Mouse (Mus musculus) kidney, adult 9 months (tissue): ENCODE measurements around the gene Tk1.
"Not testable (repeated sequence)": the region's sequence is repeated elsewhere in the genome, so short reads cannot be mapped to it uniquely, and the experiment has no call there.

Experiments
- DNase-seq: peaks from one replicate; pipeline ENCODE4 v3.0.0; 2022

Tk1 gene

DNA sequence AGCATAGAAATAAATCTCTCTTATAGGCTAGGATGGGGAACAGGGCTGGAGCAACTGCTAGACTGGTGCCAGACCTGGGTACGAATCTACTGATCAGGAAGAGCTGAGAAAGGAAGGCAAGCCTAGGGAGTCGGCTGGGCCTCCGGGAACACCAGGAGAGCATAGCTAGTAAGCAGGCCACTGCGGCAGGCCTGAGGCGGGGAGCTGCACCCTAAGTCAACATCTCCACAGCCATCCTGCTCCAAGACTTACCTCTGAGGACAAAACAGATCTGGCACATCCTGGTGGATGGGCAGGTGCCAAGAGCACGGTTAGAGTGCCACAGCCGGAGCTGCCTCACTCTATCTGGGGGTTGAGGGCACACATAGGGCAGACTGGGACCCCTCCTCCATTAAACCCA, 5.7 kb downstream of the Tk1 start:
- no peak for DNase-seq

DNA sequence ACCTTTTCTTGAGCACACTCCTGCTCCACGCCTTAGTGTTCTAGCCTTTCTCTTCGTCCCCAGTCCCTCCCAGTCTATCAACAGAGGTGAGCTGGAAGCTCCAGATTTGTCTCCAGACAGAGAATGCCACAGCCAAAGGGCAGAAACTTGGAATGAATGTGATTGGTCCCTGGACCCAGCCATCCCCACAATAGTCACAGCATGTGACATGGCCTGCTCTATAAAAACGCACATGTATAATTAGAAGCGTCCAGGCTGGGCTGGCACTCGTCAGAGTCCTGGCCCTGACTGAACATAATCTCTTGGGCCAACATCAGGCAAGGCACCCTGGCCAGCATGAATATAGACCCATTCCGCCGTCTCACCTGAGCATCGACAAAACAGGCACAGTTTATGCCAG, 6.8 kb downstream of the Tk1 start:
- DNase-seq: no peak

DNA sequence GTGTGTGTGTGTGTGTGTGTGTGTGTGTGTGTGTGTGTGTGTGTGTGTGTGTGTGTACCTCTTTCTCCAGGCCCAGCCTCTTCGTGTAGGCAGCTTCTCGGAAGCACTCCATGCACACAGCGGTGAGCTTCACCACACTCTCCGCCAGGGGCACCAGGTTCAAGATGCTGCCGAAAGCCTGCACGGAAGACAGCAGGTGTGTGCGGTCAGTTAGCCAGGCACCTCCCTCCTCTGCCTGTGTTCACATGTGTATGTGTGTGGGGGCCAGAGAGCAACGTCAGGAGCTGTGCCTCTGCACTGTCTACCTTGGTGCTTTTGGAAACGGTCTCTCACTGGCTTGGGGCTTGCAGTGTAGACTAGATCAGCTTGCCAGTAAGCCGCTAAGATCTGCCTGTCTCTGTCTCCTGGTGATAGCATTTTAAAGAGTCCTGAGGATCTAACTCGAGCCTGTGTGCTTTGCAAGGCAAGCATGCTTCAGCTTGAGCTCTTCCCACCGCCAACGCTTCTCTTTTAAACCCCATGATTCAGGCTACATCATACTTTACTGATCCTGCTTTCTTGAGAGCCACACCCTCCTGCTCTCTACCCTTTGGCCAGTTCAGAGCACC, 9.4 kb downstream of the Tk1 start:
- DNase-seq: no peak

DNA sequence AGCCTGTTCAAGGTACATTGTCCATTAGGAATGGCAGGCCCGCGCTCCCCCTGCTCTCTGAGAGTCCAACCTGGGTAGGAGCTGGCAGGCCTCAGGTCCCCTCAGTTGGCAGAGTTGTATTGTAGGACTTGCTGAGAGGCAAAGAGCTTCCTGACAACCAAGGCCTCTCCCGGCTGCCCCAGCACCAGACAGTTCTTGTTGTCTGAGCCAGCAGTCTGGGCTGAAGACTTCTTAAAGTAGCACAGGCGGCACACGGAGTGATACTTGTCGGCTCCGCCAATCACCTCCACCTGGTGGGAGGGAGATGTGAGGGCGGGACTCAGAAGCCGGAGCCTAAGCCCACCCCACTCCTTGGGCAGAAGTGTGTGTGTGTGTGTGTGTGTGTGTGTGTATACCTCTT, 10.0 kb downstream of the Tk1 start:
- not testable (repeated sequence) for DNase-seq

DNA sequence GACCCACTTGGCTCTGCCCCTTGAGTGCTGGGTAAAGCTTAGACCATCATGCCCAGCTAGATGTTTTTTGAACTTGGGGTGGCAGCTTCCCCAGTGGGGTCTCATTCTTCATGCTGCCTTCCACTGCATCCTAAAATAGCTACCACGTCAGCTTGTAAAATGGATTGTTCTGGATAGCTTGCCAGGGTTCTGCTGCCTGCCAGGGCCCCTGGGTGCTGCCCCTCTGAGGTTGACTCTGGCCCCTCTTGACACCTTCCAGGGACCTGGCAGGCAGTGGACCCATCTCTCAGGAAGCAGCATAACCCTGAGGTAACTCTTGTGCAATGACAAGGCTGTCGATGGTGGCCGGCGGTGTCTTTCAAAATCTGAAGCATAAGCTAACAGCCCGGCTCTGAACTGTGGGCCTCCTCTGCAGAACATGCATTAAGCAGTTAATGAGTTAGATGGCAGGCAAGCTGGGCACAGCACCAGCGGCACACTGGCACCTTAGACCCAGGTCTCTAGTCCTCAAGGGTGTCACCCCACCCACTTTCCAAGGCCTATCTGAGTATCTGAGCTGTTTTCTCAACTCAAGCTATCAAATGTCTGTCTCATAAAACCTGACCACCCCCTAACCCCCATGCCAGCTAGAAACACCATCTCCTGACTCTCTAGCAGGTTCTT, 11.1 kb downstream of the Tk1 start:
- DNase-seq: no peak

DNA sequence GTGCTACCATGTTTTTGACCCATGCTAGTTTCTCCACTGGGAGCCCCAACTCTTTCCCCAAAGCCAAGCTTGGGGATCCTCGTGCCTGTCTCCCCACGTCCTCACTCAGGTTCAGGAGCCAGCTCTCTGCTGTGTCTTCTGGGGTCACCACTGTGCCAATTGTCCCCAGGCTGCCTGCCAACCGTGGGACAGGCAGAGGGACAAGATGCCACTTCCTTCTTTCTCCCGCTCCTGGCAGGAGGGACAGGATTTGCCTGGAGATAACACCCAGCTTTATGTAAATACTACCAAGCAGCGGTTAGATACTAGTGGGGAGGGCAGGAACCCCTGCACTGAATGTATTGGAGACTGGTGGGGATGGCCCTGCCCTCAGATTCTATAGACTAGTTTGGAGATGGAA, 12.0 kb downstream of the Tk1 start:
- DNase-seq: no peak

DNA sequence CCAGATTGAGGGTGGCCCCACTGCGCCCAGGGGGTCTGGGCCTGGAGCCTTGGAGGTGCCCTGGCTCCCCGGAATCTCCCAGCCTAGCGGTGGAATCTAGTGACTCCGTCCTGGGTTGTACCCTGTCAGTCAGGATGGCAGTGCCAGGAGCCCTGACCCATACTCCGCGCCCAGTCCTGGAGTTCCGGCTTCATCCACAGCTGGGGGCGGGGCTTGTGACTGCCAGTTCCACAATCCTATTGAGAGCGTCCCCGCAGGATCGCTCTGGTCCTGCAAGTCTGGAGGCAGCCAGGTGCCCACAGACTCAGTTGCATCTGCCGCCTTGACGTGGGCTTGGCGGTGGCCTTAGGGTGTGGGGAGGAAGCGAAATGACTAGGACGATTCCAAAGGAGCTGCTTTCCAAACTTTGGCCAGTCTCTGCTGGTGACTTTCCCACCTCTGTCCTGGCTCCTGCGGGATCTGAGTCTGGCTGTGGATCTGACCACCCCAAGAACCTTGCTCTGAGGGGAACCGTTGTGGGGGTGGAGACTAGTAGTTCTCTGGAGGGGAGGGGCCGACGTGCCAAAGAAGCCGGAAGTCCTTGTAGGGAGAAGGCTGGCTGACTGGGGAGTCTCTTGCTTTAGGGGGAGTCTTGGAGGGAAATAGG, 15.4 kb downstream of the Tk1 start:
- peak; percentile 94 for DNase-seq

DNA sequence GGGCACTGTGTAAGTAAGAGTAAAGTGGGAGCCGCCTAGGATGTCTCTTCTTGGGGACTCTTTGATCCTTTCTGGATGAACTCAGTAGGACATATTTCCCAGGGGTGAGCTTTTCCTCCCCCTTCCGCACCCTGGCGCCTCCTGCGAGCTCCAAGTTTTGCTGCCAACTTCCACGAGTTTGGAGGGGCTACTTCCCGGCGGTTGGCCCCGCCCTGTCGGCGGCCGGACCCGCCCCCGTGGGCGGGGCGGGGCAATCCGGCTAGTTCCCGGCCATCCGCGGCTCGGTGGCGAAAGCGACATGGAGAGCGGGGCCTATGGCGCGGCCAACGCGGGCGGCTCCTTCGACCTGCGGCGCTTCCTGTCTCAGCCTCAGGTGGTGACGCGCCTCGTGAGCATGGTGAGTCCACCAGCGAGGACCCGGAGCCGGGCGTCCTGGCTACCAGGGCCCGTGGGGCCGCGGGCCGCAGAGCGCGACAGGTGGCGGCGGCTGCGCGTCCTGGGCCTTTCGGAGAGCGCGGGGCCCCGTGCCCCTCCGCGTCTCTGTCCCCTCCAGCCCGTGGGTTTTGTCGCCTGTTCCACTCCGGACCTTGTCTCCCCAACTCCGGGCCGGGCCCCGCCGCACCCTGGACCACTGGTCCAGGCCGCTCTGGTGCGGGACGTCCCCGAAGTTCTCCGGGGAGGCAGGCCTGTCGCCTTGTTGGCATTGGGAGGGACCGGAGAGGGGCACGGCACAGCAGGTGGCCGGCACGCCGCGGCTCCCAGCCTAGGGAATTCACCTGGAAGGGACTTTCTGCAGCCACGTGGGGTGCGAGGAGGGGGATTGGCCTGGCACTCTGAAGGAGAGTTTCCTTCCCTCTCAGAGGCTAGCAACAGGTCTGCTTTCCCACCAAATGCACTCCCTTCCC, 16.2 kb downstream of the Tk1 start, which contains the start of the genes Gm20708 and Syngr2:
Gm20708 (plus strand) TSS at position 262 of the 905 bp plus-strand sequence.
Syngr2 (plus strand) TSS at position 262 of the 905 bp plus-strand sequence.
- peak; percentile 75 for DNase-seq

DNA sequence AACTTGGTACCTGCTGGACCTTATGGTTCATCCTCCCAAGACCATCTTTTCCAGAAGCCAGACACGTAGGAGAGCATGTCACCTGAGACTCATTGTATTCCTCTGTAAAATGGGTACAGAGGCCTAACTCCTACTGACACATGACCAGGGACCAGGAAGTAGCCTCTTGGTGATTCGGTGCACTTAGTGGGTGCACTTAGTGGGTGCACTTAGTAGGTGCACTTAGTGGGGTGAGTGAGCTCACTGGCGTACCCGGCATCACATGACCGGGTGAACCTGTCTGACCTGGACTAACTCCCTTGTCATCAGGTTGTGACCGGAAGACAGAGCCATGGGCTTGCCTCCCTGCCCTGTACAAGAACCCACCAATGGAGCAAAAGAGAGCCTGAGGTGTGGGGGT, 19.1 kb downstream of the Tk1 start:
- no peak for DNase-seq

DNA sequence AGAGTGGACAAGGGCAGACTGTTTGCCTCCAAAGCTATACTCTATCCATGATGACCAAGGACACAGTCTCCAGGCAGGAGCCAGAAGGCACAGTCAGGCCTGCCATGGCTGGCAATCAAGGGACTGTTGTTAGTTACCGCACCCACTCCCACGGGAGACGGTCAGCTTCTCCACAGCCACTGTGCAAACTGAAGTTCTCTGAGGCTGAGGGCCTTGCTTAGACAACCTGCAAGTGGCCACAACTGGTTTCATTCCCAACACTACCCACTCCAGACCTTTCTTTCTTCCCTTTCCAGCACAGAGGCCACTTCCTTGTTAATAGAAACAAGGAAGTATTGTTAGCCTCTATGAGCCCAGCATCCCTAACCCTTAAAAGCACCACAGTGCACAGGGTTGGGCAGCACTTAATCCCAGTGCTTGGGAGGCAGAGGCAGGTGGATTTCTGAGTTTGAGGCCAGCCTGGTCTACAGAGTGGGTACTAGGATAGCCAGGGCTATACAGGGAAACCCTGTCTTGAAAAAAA, 22.7 kb downstream of the Tk1 start:
- DNase-seq: no peak

DNA sequence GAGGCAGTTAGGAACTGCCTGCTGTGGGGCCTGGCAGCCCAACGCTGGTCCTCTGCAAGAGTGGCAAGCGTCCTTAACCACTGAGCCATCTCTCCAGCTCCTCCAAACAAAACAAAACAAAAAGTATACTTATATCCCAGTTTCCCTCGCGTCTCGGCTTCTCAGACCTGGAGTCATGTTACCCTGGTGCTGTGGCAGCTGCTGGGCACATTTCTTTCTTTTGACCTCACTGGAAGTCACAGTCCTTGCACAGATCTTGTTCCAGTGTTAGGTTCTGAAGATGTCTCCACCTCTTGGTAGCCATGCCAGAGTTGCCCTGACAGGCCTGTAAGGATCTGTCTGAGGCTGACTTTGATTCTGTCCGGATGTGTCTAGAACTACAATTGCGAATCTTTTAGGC, 24.2 kb downstream of the Tk1 start:
- no peak for DNase-seq

DNA sequence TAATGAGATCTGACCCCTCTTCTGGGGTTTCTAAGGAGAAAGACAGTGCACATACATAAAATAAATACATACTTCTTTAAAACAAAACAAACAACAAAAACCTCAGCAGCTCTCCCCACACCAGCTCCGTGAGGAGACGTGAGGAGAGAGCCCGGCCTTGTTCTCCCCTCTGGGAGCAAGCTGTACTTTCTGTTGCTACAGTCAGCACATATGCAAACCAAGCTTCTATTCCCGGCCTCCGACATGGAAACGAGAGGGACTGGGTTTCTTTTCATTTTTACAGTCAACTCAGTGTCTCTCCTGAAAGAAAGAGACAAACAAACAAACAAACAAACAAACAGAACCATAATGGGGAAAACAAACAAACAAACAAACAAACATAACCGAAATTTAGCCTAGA, 25.9 kb downstream of the Tk1 start:
- no peak for DNase-seq

DNA sequence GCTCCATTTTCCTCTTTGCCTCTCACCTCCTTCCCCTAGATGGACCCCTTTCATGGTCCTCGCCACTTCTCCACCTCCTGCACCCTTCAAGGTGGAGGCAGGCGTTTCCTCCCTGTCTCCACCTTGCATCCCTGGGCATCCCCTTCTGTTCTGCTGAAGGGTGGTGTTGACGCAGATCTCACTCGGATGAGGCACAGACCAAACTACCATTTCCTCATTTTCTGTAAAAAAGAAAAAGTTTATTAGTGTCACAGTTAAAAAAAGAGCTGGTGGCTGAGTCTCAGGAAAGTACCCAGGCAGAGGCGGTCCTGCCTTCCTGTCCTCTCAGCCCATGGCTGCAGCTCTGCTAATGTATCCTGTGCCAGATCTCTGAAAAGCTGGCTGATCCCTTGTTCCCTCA, 26.7 kb downstream of the Tk1 start:
- no peak for DNase-seq

DNA sequence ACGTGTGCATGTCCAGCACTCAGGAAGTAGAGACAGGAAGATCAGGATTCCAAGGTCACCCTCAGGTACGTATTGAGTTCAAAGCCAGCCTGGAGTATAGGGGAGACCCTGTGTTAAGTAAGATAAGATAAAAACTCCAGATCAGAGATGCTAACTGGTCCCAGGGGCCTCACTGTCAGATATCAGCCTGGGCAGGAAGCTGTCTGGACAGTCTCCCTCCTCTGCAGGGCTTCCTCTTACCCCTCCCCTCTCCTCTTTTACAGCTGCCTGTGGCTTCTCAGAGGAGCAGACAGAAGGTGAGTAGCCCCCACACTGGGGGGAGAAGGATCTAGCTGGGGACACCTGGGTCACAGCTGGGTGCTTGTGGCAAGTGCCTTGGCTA, 27.7 kb downstream of the Tk1 start:
- DNase-seq: no peak

DNA sequence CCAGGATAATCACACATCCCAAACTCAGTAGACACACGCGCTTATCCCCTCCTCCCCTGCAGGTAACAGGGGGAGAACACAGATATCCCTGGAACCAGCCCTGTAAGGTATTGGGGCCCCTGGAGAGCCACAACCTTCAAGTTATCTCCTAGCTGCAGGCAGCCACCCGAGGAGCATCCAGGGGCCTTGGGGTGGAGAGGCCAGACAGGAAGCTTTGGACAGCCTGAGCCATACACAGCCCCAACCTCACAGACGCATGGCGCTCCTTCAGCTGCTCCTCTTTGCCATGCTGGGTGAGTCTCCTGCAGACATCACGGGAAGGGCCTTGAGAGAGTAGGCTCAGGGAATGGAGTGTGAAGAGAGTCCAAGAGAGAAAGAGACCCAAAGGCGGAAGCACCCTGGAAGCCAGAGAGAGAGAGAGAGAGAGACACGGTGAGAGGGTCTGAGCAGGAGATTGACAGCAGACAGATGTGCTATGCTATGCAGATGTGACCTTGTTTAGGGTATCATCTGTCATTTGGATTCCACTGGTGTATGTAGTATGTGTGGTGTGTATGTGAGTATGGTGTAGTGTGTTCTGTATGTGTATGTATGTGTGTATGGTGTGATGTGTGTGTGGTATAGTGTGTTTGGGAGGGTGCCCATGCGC, 28.3 kb downstream of the Tk1 start, which contains the start of gene 6030468B19Rik:
6030468B19Rik (plus strand) TSS at position 150 of the 649 bp plus-strand sequence.
- DNase-seq: no peak

DNA sequence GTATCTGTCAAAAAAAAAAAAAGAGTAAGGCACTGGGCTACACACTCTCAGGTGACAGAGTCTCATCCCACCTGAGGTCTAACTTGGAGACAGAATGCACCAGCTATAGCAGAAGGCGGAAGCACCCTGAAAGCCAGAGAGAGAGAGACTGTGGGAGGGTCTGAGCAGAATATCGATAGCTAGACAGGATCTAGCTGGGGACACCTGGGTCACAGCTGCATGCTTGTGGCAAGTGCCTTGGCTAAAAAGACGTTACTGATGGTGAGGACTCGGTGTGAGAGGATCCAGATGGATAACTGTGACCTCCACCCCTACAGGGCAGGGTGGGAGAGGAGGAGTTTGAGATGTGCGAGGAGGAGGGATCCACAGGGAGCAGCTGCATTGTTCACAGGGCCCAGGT, 28.9 kb downstream of the Tk1 start:
- no peak for DNase-seq

DNA sequence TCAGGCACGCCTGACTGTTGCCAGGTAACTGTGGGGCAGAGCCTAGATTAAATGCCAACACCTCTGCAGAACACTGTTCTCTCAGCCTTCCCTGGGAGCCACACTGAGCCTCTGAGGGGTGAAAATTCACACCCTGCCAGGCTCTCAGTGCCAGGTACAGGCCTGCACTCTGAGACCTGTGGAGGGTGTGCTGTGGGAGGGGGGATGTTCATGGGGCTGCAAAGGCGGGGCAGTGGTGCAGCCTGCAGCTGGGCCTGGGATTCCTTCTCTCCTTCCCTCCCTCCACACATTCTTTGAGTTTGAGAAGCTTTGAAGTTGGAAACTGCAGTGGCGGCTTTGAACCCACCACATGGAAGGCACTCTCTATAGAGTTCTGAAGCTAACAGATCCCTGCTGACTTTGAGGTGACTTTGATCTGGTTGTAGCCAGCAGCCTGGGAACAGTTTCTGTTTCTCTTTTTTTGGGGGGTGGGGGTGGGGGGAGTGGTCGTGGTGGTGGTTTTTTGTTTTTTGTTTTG, 31.8 kb downstream of the Tk1 start:
- DNase-seq: no peak

DNA sequence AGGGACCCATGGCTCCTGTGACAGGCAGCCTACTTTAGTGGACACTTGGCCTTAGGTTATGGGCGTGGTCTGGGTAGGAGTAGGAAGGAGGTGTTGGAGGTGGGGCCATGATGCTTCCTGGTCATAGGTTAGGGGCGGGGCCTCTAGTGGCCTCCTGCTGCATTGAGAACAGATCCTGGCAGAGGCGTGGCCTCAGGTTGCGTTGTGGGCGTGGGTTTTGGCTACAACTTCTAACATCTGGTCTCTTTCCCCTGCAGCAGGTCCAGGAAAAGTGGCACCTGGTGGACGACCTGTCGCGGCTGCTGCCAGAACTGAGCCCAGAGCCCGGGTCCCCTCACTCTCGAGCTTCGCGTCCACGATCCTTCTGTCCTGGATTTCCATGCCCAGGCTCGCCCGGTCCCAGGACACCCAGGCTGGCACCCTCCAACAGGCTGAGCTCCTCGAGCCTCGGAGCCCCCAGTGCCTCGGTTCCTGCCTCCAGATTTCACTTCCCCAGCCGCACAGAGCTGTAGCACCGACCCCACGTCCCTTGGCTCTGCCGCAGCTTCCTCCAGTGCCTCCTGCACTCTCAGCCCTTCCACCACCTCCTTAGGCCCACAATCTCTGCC, 33.5 kb downstream of the Tk1 start:
- DNase-seq: peak; percentile 91

DNA sequence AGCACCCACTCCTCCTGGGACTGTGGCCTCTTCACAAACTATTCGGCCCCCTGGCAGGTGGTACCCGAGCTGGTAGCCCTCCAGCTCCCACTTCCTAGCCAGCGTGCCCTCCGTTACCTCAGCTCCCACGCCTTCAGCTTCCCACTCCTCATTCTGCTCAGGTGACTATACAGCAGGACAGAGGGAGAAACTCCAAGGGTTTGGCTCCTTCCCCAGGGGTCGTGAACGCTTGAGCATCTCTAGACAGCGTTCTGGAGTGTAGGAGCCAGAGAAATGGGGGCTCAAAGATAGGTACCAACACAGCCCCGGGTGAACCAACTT, 34.5 kb downstream of the Tk1 start:
- no peak for DNase-seq

DNA sequence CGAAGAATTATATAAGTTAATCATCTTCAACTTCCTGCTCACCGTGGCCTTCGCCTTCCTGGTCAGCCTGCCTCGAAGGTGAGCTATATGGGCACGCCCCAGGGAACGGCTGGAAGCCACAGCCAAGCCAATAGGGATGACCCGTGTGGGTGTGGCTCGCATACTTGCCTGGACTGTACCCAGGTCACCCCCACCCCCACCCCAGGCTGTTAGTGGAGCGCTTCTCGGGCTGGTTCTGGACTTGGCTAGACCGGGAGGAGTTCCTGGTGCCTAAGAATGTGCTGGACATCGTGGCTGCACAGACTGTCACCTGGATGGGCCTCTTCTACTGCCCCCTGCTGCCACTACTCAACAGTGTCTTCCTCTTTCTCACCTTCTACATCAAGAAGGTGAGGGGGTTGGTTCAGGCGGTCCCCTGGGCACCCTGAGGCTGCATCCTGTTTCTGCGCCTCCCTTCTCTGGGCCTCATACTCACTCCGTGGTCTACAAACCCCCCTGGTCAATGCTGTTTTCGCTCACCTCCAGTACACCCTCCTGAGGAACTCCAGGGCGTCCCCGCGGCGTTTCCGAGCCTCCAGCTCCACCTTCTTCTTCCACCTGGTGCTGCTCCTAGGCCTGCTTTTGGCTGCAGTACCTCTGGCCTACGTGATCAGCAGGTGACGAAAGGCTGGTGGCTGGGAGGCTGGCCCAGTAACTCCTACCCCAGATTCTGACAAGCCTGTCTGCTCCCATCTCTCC, 35.0 kb downstream of the Tk1 start:
- DNase-seq: peak; percentile 58

DNA sequence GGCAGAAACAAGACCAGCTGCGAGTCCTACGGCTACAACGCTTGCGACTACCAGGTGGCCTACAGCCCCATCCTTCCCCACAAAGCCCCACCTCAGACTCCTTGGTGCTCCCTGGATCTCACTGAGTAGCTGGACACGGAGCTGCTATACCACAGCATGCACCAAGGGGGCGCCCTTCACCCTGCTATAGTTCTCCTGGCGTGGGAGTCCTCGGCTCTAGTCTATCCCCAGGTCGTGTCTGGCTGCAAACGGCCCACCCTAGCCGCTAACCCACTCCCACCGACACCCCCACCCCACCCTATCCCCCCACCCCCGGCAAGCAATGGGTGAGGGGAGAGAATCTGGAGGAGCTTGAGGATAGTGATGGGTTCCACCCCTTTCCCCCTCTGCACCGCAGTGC, 35.6 kb downstream of the Tk1 start:
- DNase-seq: peak; percentile 78
